Mouse (Mus musculus): ENCODE data around the gene Gpr19. TPM values are rescaled to one million over a fixed set of nuclear protein-coding genes. Genes with fewer than 3 reads are reported as not detected.
A peak's percentile ranks its signal among the peaks of the same experiment; 100 is the strongest.

The Gpr19 gene
- polyA plus RNA-seq, 1 experiment from 2014 or later, result 9.8 TPM

GRCm38 (mm10) chr6:134921014-134921694 is 22.8 kb upstream of the Gpr19 start:
- no peaks in the 10 kb centered on the region for H3K9me3 ChIP-seq (ENCODE audit: low read length)
- peak overlapping the region; percentile 97 for H3K4me2 ChIP-seq (replicated peaks; ENCODE audit: low read depth, low read length)
- peak; percentile 80 for DNase-seq (ENCODE audit: low spot score)
- TF ChIP-seq EP300 (IDR thresholded peaks at IDR 0.05) (no peak), CTCF (IDR thresholded peaks at IDR 0.05) (peak; percentile 22; the same call in 1 of the 2 replicates)
- under 1% methylated on average over 32 of the region's 32 CpGs for WGBS
- peak overlapping the region; percentile 95 for H3K4me3 ChIP-seq (ENCODE audit: low read depth, low read length)
- H3K9ac ChIP-seq (replicated peaks; ENCODE audit: low read depth), result peak overlapping the region; percentile 92
- H3K4me1 ChIP-seq (ENCODE audit: insufficient read depth, low read depth, low read length), result no peaks in the 10 kb centered on the region
- no peaks in the 10 kb centered on the region for H3K27me3 ChIP-seq (replicated peaks; ENCODE audit: insufficient read depth, low read length)
- H3K36me3 ChIP-seq (ENCODE audit: insufficient read depth, low read length), result no peaks in the 10 kb centered on the region
- no peak for ATAC-seq
- peak overlapping the region; percentile 97 for H3K27ac ChIP-seq (ENCODE audit: low read length)

DNA sequence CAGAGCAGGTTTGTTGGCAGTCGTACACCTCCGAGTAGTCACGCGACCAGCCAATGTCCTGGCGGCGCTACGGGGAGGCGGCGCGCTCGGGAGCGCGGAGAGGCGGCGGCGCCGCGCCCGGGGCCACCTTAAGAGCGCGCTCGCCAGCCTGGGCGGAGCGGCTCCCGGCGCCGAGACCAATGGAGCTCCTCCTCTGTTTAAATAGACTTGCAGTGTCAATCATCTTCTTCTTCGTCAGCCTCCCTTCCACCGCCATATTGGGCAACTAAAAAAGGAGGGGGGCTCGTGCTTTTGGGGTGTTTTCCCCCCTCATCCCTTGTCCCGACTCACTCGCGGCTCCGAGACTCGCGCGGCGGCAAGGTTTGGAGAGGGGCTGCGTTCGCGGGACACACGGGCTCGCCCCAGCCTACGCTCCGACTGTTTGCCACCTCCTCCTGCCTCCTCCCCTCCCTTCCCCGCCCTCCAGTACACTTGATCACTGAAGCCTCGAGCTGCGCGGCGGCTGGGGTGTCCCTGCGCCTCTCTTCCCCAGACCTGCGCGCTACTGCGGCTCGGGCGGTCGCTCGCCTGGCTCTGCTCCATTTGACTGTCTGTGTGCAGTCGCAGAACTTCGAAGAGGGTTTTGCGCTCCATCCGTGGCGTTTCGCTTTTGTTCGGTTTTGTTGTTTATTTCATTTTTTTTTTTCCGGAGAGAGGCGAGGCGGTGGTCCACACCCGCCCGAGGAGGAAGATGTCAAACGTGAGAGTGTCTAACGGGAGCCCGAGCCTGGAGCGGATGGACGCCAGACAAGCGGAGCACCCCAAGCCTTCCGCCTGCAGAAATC is 22.0 kb upstream of the Gpr19 start, which contains the start of gene Cdkn1b:
TSS of gene Cdkn1b (plus strand) at position 212 of the 824 bp plus-strand sequence.
- no peak for TF ChIP-seq EP300 (IDR thresholded peaks at IDR 0.05)
- peak; percentile 18; the same call in 1 of the 2 replicates for TF ChIP-seq CTCF (IDR thresholded peaks at IDR 0.05)
- peak within 1 kb of the TSS; percentile 92 for H3K9ac ChIP-seq (replicated peaks; ENCODE audit: low read depth)
- H3K27me3 ChIP-seq (replicated peaks; ENCODE audit: insufficient read depth, low read length), result no peaks in the 10 kb centered on the region
- ATAC-seq (peak; percentile 94), DNase-seq (ENCODE audit: low spot score) (peak; percentile 98)
- peak within 1 kb of the TSS; percentile 97 for H3K27ac ChIP-seq (ENCODE audit: low read length)
- under 1% methylated on average over 71 of the region's 77 CpGs for WGBS
- no peaks in the 10 kb centered on the region for H3K4me1 ChIP-seq (ENCODE audit: insufficient read depth, low read depth, low read length)
- H3K36me3 ChIP-seq (ENCODE audit: insufficient read depth, low read length), result no peaks in the 10 kb centered on the region
- H3K9me3 ChIP-seq (ENCODE audit: low read length), result no peaks in the 10 kb centered on the region
- peak within 1 kb of the TSS; percentile 95 for H3K4me3 ChIP-seq (ENCODE audit: low read depth, low read length)
- peak within 1 kb of the TSS; percentile 97 for H3K4me2 ChIP-seq (replicated peaks; ENCODE audit: low read depth, low read length)

- Histone ChIP-seq H3K27me3 (replicated peaks; ENCODE audit: insufficient read depth, low read length) (no peaks in the 10 kb centered on the region), H3K4me2 (replicated peaks; ENCODE audit: low read depth, low read length) (peak overlapping the region; percentile 97), H3K36me3 (ENCODE audit: insufficient read depth, low read length) (no peaks in the 10 kb centered on the region), H3K27ac (ENCODE audit: low read length) (peak overlapping the region; percentile 97), H3K9ac (replicated peaks; ENCODE audit: low read depth) (peak overlapping the region; percentile 92), H3K4me3 (ENCODE audit: low read depth, low read length) (peak overlapping the region; percentile 95), H3K4me1 (ENCODE audit: insufficient read depth, low read depth, low read length) (no peaks in the 10 kb centered on the region), H3K9me3 (ENCODE audit: low read length) (no peaks in the 10 kb centered on the region)
- peak; percentile 41 for DNase-seq (ENCODE audit: low spot score)
- no peak for ATAC-seq
- TF ChIP-seq CTCF (IDR thresholded peaks at IDR 0.05), result no peak
- no peak for TF ChIP-seq EP300 (IDR thresholded peaks at IDR 0.05)
- WGBS, result 6% methylated on average over 37 of the region's 37 CpGs
Observed at GRCm38 (mm10) chr6:134919511-134920189, 21.3 kb upstream of the Gpr19 start.

- no peaks in the 10 kb centered on the region for H3K9me3 ChIP-seq (ENCODE audit: low read length)
- no peaks in the 10 kb centered on the region for H3K4me1 ChIP-seq (ENCODE audit: insufficient read depth, low read depth, low read length)
- H3K9ac ChIP-seq (replicated peaks; ENCODE audit: low read depth), result no peak overlapping the region
- ATAC-seq (no peak), DNase-seq (ENCODE audit: low spot score) (no peak)
- no peak for TF ChIP-seq EP300 (IDR thresholded peaks at IDR 0.05)
- TF ChIP-seq CTCF (IDR thresholded peaks at IDR 0.05), result no peak
- WGBS, result 93% methylated on average over 10 of the region's 10 CpGs
- no peaks in the 10 kb centered on the region for H3K36me3 ChIP-seq (ENCODE audit: insufficient read depth, low read length)
- no peak overlapping the region for H3K4me2 ChIP-seq (replicated peaks; ENCODE audit: low read depth, low read length)
- no peaks in the 10 kb centered on the region for H3K27me3 ChIP-seq (replicated peaks; ENCODE audit: insufficient read depth, low read length)
- H3K27ac ChIP-seq (ENCODE audit: low read length), result peak overlapping the region; percentile 97
- H3K4me3 ChIP-seq (ENCODE audit: low read depth, low read length), result no peak overlapping the region
Observed at GRCm38 (mm10) chr6:134918769-134919168, 20.4 kb upstream of the Gpr19 start.

DNA sequence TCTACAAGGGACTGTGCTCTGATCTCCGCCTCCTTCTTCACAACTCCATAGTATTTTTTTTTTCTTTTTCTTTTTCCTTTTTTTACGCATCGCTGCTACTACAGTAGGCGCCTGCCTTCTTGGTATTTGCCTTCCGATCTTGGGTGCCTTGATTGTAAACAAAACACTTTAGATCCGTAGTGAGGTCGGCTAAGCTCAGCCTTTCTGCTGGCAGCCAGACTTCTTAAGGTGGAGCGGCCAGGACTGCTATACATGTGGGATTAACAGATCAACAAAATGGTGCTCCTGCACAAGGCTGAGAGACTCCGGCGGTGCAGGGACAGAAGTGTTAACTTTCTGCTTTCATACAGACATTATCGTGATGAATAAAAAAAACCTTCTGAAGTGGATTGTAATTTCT is 18.7 kb upstream of the Gpr19 start:
- TF ChIP-seq EP300 (IDR thresholded peaks at IDR 0.05), result peak; percentile 52; the same call in 1 of the 2 replicates
- no peak for TF ChIP-seq CTCF (IDR thresholded peaks at IDR 0.05)
- Histone ChIP-seq H3K4me1 (ENCODE audit: insufficient read depth, low read depth, low read length) (no peaks in the 10 kb centered on the region), H3K9ac (replicated peaks; ENCODE audit: low read depth) (peak overlapping the region; percentile 63), H3K27me3 (replicated peaks; ENCODE audit: insufficient read depth, low read length) (no peaks in the 10 kb centered on the region), H3K36me3 (ENCODE audit: insufficient read depth, low read length) (no peaks in the 10 kb centered on the region), H3K4me2 (replicated peaks; ENCODE audit: low read depth, low read length) (peak overlapping the region; percentile 73), H3K4me3 (ENCODE audit: low read depth, low read length) (peak overlapping the region; percentile 45), H3K9me3 (ENCODE audit: low read length) (no peaks in the 10 kb centered on the region), H3K27ac (ENCODE audit: low read length) (peak overlapping the region; percentile 89)
- DNase-seq (ENCODE audit: low spot score) (peak; percentile 94), ATAC-seq (peak; percentile 36)
- 3% methylated on average over 11 of the region's 11 CpGs for WGBS

DNA sequence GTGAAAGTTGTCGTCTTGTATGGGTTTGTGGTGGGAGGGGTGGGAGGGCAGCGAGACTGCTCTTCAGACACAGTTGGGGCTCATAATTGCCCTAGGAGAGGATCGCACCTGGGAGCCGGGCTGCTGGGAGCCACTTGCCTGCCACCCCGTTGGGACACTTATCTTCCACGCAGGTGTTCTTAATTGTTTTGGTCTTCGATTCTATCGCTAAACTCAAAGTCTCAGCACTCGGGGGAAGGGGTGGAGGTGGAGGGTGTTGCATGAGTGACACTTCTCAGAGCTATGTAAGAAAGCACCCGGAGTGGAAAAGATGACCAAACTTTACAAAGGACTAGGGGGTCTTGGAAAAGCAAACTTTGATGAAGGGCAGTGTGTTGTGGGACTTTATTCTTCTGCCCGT is 18.3 kb upstream of the Gpr19 start:
- H3K9me3 ChIP-seq (ENCODE audit: low read length), result no peaks in the 10 kb centered on the region
- WGBS, result 0% methylated on average over 11 of the region's 11 CpGs
- peak overlapping the region; percentile 45 for H3K4me3 ChIP-seq (ENCODE audit: low read depth, low read length)
- no peaks in the 10 kb centered on the region for H3K4me1 ChIP-seq (ENCODE audit: insufficient read depth, low read depth, low read length)
- peak overlapping the region; percentile 63 for H3K9ac ChIP-seq (replicated peaks; ENCODE audit: low read depth)
- DNase-seq (ENCODE audit: low spot score), result no peak
- no peak for TF ChIP-seq CTCF (IDR thresholded peaks at IDR 0.05)
- no peak for TF ChIP-seq EP300 (IDR thresholded peaks at IDR 0.05)
- H3K36me3 ChIP-seq (ENCODE audit: insufficient read depth, low read length), result no peaks in the 10 kb centered on the region
- H3K27me3 ChIP-seq (replicated peaks; ENCODE audit: insufficient read depth, low read length), result no peaks in the 10 kb centered on the region
- H3K27ac ChIP-seq (ENCODE audit: low read length), result peak overlapping the region; percentile 89
- ATAC-seq, result no peak
- H3K4me2 ChIP-seq (replicated peaks; ENCODE audit: low read depth, low read length), result peak overlapping the region; percentile 73
